Mouse (Mus musculus): ENCODE measurements at regions not wholly inside any gene's neighbourhood (a gene's known extent, or its start where the extent isn't known, plus 50 kb on each side); places are given as distances from the start of the nearest gene placed in this dataset.

- DNase-seq (ENCODE audit: low read depth, low spot score) = no peak
Observed at GRCm38 (mm10) chr12:118549071-118549470, 247.8 kb upstream of the Sp4 start.

- DNase-seq (ENCODE audit: low read depth, low spot score) = no peak
Observed at GRCm38 (mm10) chr12:118540336-118540735, 239.1 kb upstream of the Sp4 start.

- DNase-seq (ENCODE audit: low read depth, low spot score) = no peak
Observed at GRCm38 (mm10) chr12:118530514-118530913, 229.3 kb upstream of the Sp4 start.

GRCm38 (mm10) chr12:118529428-118530361, 228.5 kb upstream of the Sp4 start:
- DNase-seq (ENCODE audit: low read depth, low spot score) = no peak

GRCm38 (mm10) chr12:118521770-118522169, 220.5 kb upstream of the Sp4 start:
- DNase-seq (ENCODE audit: low read depth, low spot score) = no peak

- no peak for DNase-seq (ENCODE audit: low read depth, low spot score)
Observed at GRCm38 (mm10) chr12:118521329-118521728, 220.1 kb upstream of the Sp4 start.

- no peak for DNase-seq (ENCODE audit: low read depth, low spot score)
Observed at GRCm38 (mm10) chr12:118519801-118520327, 218.6 kb upstream of the Sp4 start.

- no peak for DNase-seq (ENCODE audit: low read depth, low spot score)
Observed at GRCm38 (mm10) chr12:118510989-118511388, 209.7 kb upstream of the Sp4 start.

GRCm38 (mm10) chr12:118508972-118509917, 208.0 kb upstream of the Sp4 start:
- DNase-seq (ENCODE audit: low read depth, low spot score) = no peak

- no peak for DNase-seq (ENCODE audit: low read depth, low spot score)
Observed at GRCm38 (mm10) chr12:118500392-118500791, 199.2 kb upstream of the Sp4 start.

GRCm38 (mm10) chr12:118488038-118488437, 186.8 kb upstream of the Sp4 start:
- no peak for DNase-seq (ENCODE audit: low read depth, low spot score)

GRCm38 (mm10) chr12:118486434-118486833, 185.2 kb upstream of the Sp4 start:
- DNase-seq (ENCODE audit: low read depth, low spot score) = no peak

- no peak for DNase-seq (ENCODE audit: low read depth, low spot score)
Observed at GRCm38 (mm10) chr12:118481347-118481746, 180.1 kb upstream of the Sp4 start.

- no peak for DNase-seq (ENCODE audit: low read depth, low spot score)
Observed at GRCm38 (mm10) chr12:118474732-118475131, 173.5 kb upstream of the Sp4 start.

GRCm38 (mm10) chr12:118466837-118467236, 165.6 kb upstream of the Sp4 start:
- no peak for DNase-seq (ENCODE audit: low read depth, low spot score)

- DNase-seq (ENCODE audit: low read depth, low spot score) = peak; percentile 67
Observed at GRCm38 (mm10) chr12:118457493-118458408, 156.5 kb upstream of the Sp4 start.

GRCm38 (mm10) chr12:118455609-118456008, 154.4 kb upstream of the Sp4 start:
- no peak for DNase-seq (ENCODE audit: low read depth, low spot score)

GRCm38 (mm10) chr12:118439626-118440025, 138.4 kb upstream of the Sp4 start:
- no peak for DNase-seq (ENCODE audit: low read depth, low spot score)

- DNase-seq (ENCODE audit: low read depth, low spot score) = no peak
Observed at GRCm38 (mm10) chr12:118438882-118439281, 137.6 kb upstream of the Sp4 start.

- no peak for DNase-seq (ENCODE audit: low read depth, low spot score)
Observed at GRCm38 (mm10) chr12:118432703-118433102, 131.5 kb upstream of the Sp4 start.

GRCm38 (mm10) chr12:118428384-118428783, 127.1 kb upstream of the Sp4 start:
- no peak for DNase-seq (ENCODE audit: low read depth, low spot score)

Data from embryo, embryonic 11.5 days (tissue).